Mouse (Mus musculus): ENCODE results near the gene Col23a1. TPM values are rescaled to one million over a fixed set of nuclear protein-coding genes. Genes with fewer than 3 reads are reported as not detected.
A peak's percentile ranks its signal among the peaks of the same experiment; 100 is the strongest.
"Not testable (repeated sequence)": the region's sequence is repeated elsewhere in the genome, so short reads cannot be mapped to it uniquely, and the experiment has no call there.

The Col23a1 gene
- total RNA-seq, 1 experiment from 2014 or later = 0.25 TPM

GRCm38 (mm10) chr11:51606447-51607095, 316.9 kb downstream of the Col23a1 start, which contains the start of gene Hnrnpab:
TSS of gene Hnrnpab (minus strand) at chr11:51606847.
- ATAC-seq (replicated peaks in 1 of 2; ENCODE audit: insufficient read depth in 1 of 2, low FRiP score in 2 of 2, low TSS enrichment in 1 of 2, low read depth in 1 of 2, poor library complexity in 2 of 2, severe bottlenecking in 2 of 2) = peak; percentile 81 to 90

DNA sequence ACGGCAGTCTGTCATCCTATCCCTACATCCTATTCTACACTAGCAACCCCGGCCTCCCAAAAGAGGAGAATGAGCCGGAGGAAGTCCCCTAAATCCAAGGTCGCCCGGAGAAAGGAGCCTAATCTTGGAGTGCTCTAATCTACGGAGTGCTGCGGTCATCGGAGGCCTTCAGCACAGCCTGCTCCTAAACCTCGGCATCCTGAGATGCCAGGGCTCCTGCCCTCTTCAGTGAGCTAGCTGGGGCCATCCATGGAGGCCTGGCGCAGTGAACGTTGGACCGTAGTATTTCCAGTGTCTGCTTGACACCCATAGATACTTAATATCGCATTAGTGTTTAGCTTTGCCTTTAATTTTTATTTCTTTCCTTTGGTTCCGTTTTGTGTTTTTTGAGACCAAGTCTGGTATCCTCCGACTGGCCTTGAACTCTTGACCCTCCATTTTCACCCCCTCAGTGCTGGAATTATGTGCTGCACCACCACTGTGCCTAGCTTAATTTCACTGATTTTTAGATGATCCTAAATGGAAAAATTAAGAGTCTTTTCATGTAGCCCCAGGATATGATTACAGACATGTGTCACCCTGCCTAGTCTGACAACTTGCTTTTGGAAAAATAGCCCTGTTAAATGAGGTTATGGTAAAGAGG, 317.5 kb downstream of the Col23a1 start:
- ATAC-seq (replicated peaks in 1 of 2; ENCODE audit: insufficient read depth in 1 of 2, low FRiP score in 2 of 2, low TSS enrichment in 1 of 2, low read depth in 1 of 2, poor library complexity in 2 of 2, severe bottlenecking in 2 of 2) = peak; percentile 15 to 24; a peak in 3 of 4 replicates

- ATAC-seq (replicated peaks in 1 of 2; ENCODE audit: insufficient read depth in 1 of 2, low FRiP score in 2 of 2, low TSS enrichment in 1 of 2, low read depth in 1 of 2, poor library complexity in 2 of 2, severe bottlenecking in 2 of 2) = no peak
Measured at GRCm38 (mm10) chr11:51609266-51609909, 319.7 kb downstream of the Col23a1 start.

DNA sequence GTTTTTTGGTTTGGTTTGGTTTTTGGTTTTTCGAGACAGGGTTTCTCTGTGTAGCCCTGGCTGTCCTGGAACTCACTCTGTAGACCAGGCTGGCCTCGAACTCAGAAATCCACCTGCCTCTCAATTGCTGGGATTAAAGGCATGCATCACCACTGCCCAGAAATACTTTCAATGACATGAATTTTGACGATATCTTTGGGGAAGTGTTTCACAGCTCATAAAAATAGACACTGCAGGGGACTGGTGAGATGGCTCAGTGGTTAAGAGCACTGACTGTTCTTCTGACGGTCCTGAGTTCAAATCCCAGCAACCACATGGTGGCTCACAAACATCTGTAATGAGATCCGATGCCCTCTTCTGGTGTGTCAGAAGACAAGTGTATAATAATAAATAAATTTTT, 320.2 kb downstream of the Col23a1 start:
- not testable (repeated sequence) for ATAC-seq (replicated peaks in 1 of 2; ENCODE audit: insufficient read depth in 1 of 2, low FRiP score in 2 of 2, low TSS enrichment in 1 of 2, low read depth in 1 of 2, poor library complexity in 2 of 2, severe bottlenecking in 2 of 2)

GRCm38 (mm10) chr11:51614256-51614655, 324.5 kb downstream of the Col23a1 start:
- no peak for ATAC-seq (replicated peaks in 1 of 2; ENCODE audit: insufficient read depth in 1 of 2, low FRiP score in 2 of 2, low TSS enrichment in 1 of 2, low read depth in 1 of 2, poor library complexity in 2 of 2, severe bottlenecking in 2 of 2)

DNA sequence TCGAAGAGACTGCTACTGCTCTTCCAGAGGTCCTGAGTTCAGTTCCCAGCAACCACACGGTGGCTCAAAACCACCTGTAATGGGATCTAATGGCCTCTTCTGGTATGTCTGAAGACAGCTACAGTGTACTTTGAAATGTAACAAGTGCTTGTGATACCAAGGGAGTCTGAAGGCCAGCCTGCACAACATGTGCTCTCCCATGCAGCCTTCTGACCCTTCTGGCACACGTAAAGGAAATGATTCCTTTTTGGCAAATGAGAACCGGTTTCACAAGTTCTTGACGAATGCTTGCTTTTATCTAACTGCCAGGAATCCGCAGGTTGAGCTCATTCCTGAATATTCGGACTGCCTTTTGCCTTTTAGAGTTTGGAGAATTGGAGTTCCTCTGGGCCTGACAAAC, 325.4 kb downstream of the Col23a1 start:
- ATAC-seq (replicated peaks in 1 of 2; ENCODE audit: insufficient read depth in 1 of 2, low FRiP score in 2 of 2, low TSS enrichment in 1 of 2, low read depth in 1 of 2, poor library complexity in 2 of 2, severe bottlenecking in 2 of 2) = no peak

DNA sequence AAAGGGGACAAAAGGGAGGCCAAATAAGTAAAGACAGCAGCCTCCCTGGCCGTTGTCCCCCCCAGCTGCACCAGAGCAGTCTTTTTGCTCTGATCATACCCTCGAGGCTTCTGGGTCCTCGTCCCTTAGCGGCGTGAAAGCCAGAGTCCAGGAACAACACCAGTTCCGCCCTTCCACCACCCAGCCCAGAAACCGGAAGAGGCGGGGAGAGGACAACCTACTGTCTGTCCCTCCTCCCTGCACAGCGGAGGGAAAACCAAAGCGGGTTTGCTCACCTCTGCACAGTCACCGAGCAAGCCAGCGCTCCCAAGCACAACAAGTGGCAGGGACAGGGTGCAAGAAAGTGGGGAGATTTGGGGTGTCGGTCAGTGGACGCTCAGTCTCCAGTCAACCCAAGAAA, 325.9 kb downstream of the Col23a1 start:
- ATAC-seq (replicated peaks in 1 of 2; ENCODE audit: insufficient read depth in 1 of 2, low FRiP score in 2 of 2, low TSS enrichment in 1 of 2, low read depth in 1 of 2, poor library complexity in 2 of 2, severe bottlenecking in 2 of 2) = peak; percentile 68 to 73

- ATAC-seq (replicated peaks in 1 of 2; ENCODE audit: insufficient read depth in 1 of 2, low FRiP score in 2 of 2, low TSS enrichment in 1 of 2, low read depth in 1 of 2, poor library complexity in 2 of 2, severe bottlenecking in 2 of 2) = not testable (repeated sequence)
Measured at GRCm38 (mm10) chr11:51616113-51616512, 326.4 kb downstream of the Col23a1 start.

DNA sequence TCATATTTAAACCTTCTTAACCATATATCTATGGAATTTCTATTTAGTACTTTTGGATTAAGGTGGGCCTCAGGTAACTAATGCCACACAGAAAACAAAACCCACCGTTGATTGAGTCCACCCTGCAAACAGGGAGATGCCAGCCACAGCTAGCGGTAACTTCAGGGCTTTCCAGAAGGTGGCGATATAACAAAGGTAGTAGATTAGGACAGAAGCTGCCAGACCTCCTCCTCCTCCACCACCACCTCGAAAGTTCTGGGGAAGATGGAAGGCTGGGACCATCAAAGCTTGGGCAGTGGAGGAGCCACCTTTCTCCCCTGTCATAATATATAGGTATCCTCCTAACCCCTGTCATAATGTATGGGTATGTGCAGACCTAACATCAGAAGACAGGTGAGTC, 328.0 kb downstream of the Col23a1 start:
- ATAC-seq (replicated peaks in 1 of 2; ENCODE audit: insufficient read depth in 1 of 2, low FRiP score in 2 of 2, low TSS enrichment in 1 of 2, low read depth in 1 of 2, poor library complexity in 2 of 2, severe bottlenecking in 2 of 2) = peak; percentile 36 to 42; a peak in 1 of 4 replicates

DNA sequence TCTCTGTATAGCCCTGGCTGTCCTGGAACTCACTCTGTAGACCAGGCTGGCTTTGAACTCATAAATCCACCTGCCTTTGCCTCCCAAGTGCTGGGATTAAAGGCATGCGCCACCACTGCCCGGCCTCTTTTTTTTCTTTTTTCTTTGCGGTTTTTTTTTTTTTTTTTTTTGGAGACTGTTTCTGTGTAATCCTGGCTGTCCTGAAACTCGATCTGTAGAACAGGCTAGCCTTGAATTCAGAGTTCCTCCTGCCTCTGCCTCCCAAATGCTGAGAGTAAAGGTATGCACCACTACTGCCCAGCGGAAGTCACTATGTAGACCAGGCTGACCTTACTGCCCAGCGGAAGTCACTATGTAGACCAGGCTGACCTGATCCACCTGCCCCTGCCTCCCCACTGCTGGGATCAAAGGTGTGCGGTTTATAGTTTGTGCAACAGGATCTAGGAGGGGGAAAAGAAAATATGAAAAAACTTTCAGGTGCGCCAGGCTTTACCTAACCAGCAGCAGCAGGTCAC, 329.2 kb downstream of the Col23a1 start:
- no peak for ATAC-seq (replicated peaks in 1 of 2; ENCODE audit: insufficient read depth in 1 of 2, low FRiP score in 2 of 2, low TSS enrichment in 1 of 2, low read depth in 1 of 2, poor library complexity in 2 of 2, severe bottlenecking in 2 of 2)

DNA sequence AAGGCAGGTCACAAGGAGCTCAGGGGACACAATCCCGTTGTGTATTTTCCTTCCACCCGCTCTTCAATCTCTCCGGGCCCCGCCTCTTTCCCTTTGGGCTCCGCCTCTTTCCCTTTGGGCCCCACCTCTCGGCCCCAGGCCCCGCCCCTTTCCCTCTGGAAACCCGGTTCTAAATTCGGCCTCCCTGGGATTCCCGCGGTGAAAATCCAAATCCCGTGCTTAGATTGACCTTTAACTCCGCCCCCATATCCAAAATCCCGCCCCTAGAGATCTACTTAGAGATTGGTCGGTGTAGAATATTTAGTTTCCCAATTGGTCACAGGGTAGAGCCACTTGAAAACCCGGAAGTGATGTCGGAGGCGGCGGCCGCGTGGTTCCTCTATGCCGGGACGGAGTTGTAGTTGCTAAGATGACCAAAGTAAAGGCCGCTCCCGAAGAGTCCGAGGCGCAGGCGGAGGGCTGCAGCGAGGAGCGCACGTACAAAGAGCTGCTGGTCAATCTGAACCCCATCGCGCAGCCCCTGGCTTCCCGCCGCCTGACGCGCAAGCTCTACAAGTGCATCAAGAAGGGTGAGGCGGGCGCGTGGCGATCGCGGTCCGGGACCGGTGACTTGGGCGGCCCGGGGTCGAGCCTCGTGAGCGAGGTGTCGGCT, 329.8 kb downstream of the Col23a1 start, which contains the start of gene Nhp2:
Nhp2 (plus strand) TSS at position 327 of the 652 bp plus-strand sequence.
- ATAC-seq (replicated peaks in 1 of 2; ENCODE audit: insufficient read depth in 1 of 2, low FRiP score in 2 of 2, low TSS enrichment in 1 of 2, low read depth in 1 of 2, poor library complexity in 2 of 2, severe bottlenecking in 2 of 2) = peak; percentile 72 to 74

GRCm38 (mm10) chr11:51620084-51620483, 330.4 kb downstream of the Col23a1 start:
- no peak for ATAC-seq (replicated peaks in 1 of 2; ENCODE audit: insufficient read depth in 1 of 2, low FRiP score in 2 of 2, low TSS enrichment in 1 of 2, low read depth in 1 of 2, poor library complexity in 2 of 2, severe bottlenecking in 2 of 2)

DNA sequence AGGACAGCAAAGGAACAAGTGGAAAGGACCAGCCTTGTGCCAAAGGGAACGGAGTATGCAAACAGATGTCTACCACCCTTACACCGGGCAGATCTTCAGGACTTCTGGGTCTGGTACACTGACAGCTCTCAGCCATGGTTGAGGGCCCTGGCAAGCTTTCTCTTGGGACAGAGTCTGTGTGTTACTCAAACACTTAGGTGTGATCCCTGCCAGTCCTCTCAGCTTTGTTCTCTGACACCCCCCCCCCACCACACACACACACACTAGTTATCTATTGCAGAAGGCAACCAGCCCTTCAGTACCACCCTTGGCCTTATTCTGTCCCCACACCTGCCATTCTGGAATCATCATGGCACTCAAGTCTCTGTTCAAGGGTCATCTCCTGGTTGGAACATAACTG, 332.1 kb downstream of the Col23a1 start:
- no peak for ATAC-seq (replicated peaks in 1 of 2; ENCODE audit: insufficient read depth in 1 of 2, low FRiP score in 2 of 2, low TSS enrichment in 1 of 2, low read depth in 1 of 2, poor library complexity in 2 of 2, severe bottlenecking in 2 of 2)

DNA sequence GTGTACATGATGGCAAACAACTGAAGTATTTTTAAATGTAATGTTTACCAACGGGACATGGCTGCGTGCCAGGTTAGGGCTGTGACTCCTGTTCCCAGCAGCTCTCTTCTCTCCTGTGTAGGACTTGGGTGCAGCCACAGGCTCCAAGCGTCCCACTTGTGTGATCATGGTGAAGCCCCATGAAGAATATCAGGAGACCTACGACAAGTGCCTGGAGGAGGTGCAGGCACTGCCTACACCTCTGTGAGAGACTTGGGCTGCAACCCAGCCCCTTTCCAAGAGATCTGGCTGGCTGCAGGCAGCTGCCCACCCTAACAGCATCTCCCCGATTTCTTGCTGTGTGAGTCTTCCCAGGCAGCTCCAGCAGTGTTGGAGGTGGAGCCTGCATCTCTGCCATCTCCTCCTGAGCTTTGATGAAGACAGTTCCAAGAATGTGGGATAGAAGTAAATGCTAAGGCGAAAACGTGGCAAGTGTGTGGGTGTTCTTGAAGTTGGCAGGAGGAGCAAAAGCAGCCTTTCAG, 333.3 kb downstream of the Col23a1 start:
- ATAC-seq (replicated peaks in 1 of 2; ENCODE audit: insufficient read depth in 1 of 2, low FRiP score in 2 of 2, low TSS enrichment in 1 of 2, low read depth in 1 of 2, poor library complexity in 2 of 2, severe bottlenecking in 2 of 2) = no peak

DNA sequence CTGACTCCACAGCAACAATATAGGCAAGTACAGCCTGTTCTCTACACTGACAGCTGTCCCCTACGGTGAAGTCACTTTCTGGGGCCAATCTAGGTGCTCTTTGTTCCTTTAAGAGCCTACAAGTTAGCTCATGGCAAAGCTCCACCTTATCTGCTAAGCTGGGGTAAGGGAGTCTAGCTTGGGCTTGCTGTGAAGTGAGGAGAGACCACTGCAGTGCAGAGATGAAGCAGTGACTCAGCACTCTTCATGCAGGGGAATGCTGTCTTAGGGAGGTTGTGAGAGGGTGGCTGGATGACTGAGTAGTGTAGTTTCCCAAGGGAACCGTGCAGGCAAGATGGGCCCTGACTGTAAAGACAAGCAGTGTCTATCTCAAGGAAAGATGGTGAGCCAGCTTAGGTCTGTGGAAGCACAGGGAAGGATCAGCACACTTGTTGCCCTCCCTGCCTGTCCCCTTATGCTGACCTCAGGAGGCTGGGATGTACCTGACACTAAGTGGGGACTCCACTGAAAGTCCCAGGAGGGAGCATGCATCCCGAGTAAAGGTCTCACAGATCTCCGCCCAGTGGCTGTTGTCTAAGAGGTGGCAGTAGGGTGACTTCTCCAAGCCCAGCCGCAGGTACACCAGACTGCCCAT, 335.6 kb downstream of the Col23a1 start:
- no peak for ATAC-seq (replicated peaks in 1 of 2; ENCODE audit: insufficient read depth in 1 of 2, low FRiP score in 2 of 2, low TSS enrichment in 1 of 2, low read depth in 1 of 2, poor library complexity in 2 of 2, severe bottlenecking in 2 of 2)

DNA sequence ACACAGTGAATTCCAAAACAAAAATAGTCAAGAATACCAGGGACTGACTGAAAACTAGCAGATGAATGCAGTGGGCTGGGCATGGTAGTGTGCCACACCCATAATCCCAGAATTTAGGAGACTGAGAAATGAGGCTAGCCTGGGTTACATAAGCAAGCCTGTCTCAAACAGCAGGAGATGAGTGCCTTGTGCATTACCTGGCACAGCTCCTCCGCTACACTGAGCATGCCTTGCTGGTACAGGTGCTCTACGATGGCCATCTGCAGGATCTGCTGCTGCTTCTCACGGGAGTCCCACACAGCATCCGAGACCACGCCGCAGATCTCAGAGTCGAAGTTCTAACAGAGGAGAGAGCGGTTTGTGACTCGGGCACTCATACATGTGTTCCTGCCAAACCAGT, 337.7 kb downstream of the Col23a1 start:
- ATAC-seq (replicated peaks in 1 of 2; ENCODE audit: insufficient read depth in 1 of 2, low FRiP score in 2 of 2, low TSS enrichment in 1 of 2, low read depth in 1 of 2, poor library complexity in 2 of 2, severe bottlenecking in 2 of 2) = no peak

DNA sequence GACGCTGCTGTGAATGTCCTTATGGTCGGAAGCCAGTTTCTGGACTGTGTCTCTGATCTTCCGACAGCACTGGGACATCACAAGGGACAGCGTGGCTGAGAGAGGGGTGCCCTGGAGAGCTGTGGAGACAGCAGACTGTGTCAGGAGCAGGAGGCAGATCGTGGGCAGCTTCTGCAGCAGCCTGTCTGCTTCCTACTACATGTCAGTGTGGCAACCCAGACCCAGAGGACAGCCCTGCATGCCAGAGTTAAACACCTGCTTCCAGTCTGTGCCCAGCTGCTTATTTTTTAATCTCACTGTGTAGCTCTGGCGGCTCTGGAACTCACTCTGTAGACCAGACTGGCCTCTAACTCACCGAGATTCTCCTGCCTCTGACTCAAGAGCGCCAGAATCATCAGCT, 338.2 kb downstream of the Col23a1 start:
- ATAC-seq (replicated peaks in 1 of 2; ENCODE audit: insufficient read depth in 1 of 2, low FRiP score in 2 of 2, low TSS enrichment in 1 of 2, low read depth in 1 of 2, poor library complexity in 2 of 2, severe bottlenecking in 2 of 2) = no peak
